Comparison of ENCODE assay signal across 12 mouse cellular contexts in the genomic region with DNA sequence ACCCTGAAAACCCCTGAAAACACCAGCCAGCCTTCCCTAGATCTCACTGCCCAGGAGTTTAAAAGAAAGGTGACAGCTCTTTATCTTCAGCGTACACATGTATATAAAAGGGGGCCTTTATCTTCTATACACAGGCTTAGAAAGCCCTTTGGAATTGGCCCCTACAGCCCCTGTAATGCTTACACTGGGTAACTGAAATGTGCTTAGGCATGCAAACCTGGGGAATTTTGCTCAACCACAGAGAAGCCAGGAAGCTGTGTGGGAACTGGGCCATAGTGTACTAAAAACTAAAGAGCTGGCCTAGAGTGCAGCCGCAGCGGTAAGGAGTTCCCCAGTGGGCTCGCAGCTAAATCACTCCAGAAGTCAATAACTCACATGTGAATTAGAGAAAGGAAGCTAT. TPM values are rescaled to one million over a fixed set of nuclear protein-coding genes. Genes with fewer than 3 reads are reported as not detected.
DNase-seq lines count a peak whose midpoint lies in the region; ATAC-seq and TF ChIP-seq lines count a peak whose summit lies in the region.
"Had no signal": no experiment of that assay in that cellular context is flagged by ENCODE, and none has a peak within 500 bp of the region (broad histone marks: within the 10 kb centered on the region; RNA-seq: fewer than 3 reads in every experiment).

No protein-coding gene starts in this region.

- TF ChIP-seq EP300 in stomach, postnatal 0 days (optimal IDR thresholded peaks at IDR 0.05): no peak

- H3K4me2 ChIP-seq in stomach, embryonic 14.5 days (replicated peaks; ENCODE audit: low read depth, low read length): no peak overlapping the region
- H3K4me2 ChIP-seq in stomach, postnatal 0 days (replicated peaks; ENCODE audit: low read depth): no peak overlapping the region
- H3K4me2 ChIP-seq in hindbrain, embryonic 11.5 days (replicated peaks; ENCODE audit: low read depth, low read length): no peak overlapping the region
- H3K4me2 ChIP-seq: lung, embryonic 14.5 days had no signal

- H3K27me3 ChIP-seq in stomach, embryonic 14.5 days (ENCODE audit: control insufficient read depth, insufficient read depth, low read length): no peaks in the 10 kb centered on the region
- H3K27me3 ChIP-seq in stomach, postnatal 0 days (ENCODE audit: control insufficient read depth, insufficient read depth, low read length): no peaks in the 10 kb centered on the region
- H3K27me3 ChIP-seq in hindbrain, embryonic 11.5 days (ENCODE audit: control insufficient read depth, insufficient read depth, low read length): no peaks in the 10 kb centered on the region

- H3K9me3 ChIP-seq in stomach, embryonic 14.5 days (ENCODE audit: control insufficient read depth, low read depth, low read length): no peaks in the 10 kb centered on the region
- no peaks in the 10 kb centered on the region for H3K9me3 ChIP-seq in stomach, postnatal 0 days (ENCODE audit: control insufficient read depth, low read length)
- no peaks in the 10 kb centered on the region for H3K9me3 ChIP-seq in hindbrain, embryonic 11.5 days (ENCODE audit: control insufficient read depth, low read length)

- intact Hi-C loops in left cerebral cortex, adult 2 months (cut with DNase I): no loop called here

- WGBS in stomach, embryonic 14.5 days: 40% methylated on average over 4 of the region's 4 CpGs
- 44% methylated on average over 4 of the region's 4 CpGs for whole genome bisulfite sequencing in stomach, postnatal 0 days
- WGBS in hindbrain, embryonic 11.5 days: 85% methylated on average over 4 of the region's 4 CpGs

- no peaks in the 10 kb centered on the region for H3K36me3 ChIP-seq in stomach, embryonic 14.5 days (ENCODE audit: control insufficient read depth, insufficient read depth, low read length)
- H3K36me3 ChIP-seq in stomach, postnatal 0 days (ENCODE audit: control insufficient read depth, insufficient read depth, low read length): peaks cover 3% of the 10 kb centered on the region; the same call in 1 of the 2 replicates
- H3K36me3 ChIP-seq in hindbrain, embryonic 11.5 days (ENCODE audit: control insufficient read depth, insufficient read depth, low read length): no peaks in the 10 kb centered on the region

- peak; percentile 27 for DNase-seq in adrenal gland, postnatal 10 days
- no peak for DNase-seq in adrenal gland, postnatal 4 days (ENCODE audit: low spot score in 2 of 2)
- DNase-seq in stomach, postnatal 0 days (ENCODE audit: low spot score): no peak
- peak; percentile 11 for DNase-seq in kidney, postnatal 10 days
- no peak for DNase-seq in hindbrain, embryonic 11.5 days (ENCODE audit: low spot score)
- DNase-seq in thymus, postnatal 36 days: no peak
- DNase-seq in left cerebral cortex, adult 2 months (ENCODE audit: extremely low spot score in 1 of 2, low spot score in 2 of 2): no peak
- DNase-seq: cerebellum, adult 9-10 months; gastrocnemius, postnatal 36 days; lung, embryonic 14.5 days; right cerebral cortex, postnatal 25 days had no signal

- H3K9ac ChIP-seq in stomach, embryonic 14.5 days (replicated peaks; ENCODE audit: low read depth, low read length): no peak overlapping the region
- no peak overlapping the region for H3K9ac ChIP-seq in stomach, postnatal 0 days (ENCODE audit: low read length)
- no peak overlapping the region for H3K9ac ChIP-seq in hindbrain, embryonic 11.5 days (ENCODE audit: low read depth, low read length)
- H3K9ac ChIP-seq: lung, embryonic 14.5 days had no signal

- ATAC-seq in stomach, embryonic 14.5 days (ENCODE audit: insufficient number of reproducible peaks, insufficient read depth, low FRiP score, low read depth): peak; percentile 80; the same call in 1 of the 2 replicates
- no peak for ATAC-seq in stomach, postnatal 0 days (ENCODE audit: low FRiP score, low TSS enrichment)
- no peak for ATAC-seq in hindbrain, embryonic 11.5 days (ENCODE audit: low FRiP score)

- 0 out of 2 replicates have a peak overlapping the region, but pooled peaks have one; percentile 10 for H3K27ac ChIP-seq in stomach, embryonic 14.5 days (ENCODE audit: low read length)
- H3K27ac ChIP-seq in stomach, postnatal 0 days (replicated peaks): no peak overlapping the region
- H3K27ac ChIP-seq in hindbrain, embryonic 11.5 days (ENCODE audit: low read depth, low read length): no peak overlapping the region
- H3K27ac ChIP-seq in left cerebral cortex, adult 2 months: no peak overlapping the region

- TF ChIP-seq CTCF in stomach, postnatal 0 days (IDR thresholded peaks at IDR 0.05; ENCODE audit: low read depth): no peak
- no peak for TF ChIP-seq CTCF in left cerebral cortex, adult 2 months (IDR thresholded peaks at IDR 0.05)

- H3K4me1 ChIP-seq in stomach, embryonic 14.5 days (ENCODE audit: control insufficient read depth, insufficient read depth, low read length): 0 out of 2 replicates have a peak, but pooled peaks cover 5% of the 10 kb centered on the region
- H3K4me1 ChIP-seq in stomach, postnatal 0 days (replicated peaks; ENCODE audit: control insufficient read depth, insufficient read depth): 0 out of 2 replicates have a peak, but pooled peaks cover 1% of the 10 kb centered on the region
- H3K4me1 ChIP-seq in hindbrain, embryonic 11.5 days (replicated peaks; ENCODE audit: control insufficient read depth, insufficient read depth, low read length): no peaks in the 10 kb centered on the region

- H3K4me3 ChIP-seq in stomach, embryonic 14.5 days (ENCODE audit: low read depth, low read length): no peak overlapping the region
- H3K4me3 ChIP-seq in stomach, postnatal 0 days (ENCODE audit: low read depth, low read length): no peak overlapping the region
- H3K4me3 ChIP-seq in hindbrain, embryonic 11.5 days (ENCODE audit: low read depth, low read length): no peak overlapping the region
- no peak overlapping the region for H3K4me3 ChIP-seq in left cerebral cortex, adult 2 months

RNA-seq across cellular contexts. Expression of a gene that starts 6.8 kb away (rescaled TPM):
- 10 to 100 TPM; 25.4 to 28.6 TPM for total RNA-seq in adrenal gland, postnatal 10 days (2021)
- total RNA-seq in adrenal gland, postnatal 4 days (2021): 10 to 100 TPM; 35.9 to 38.1 TPM
- polyA plus RNA-seq in stomach, embryonic 14.5 days (2014; fragmentation: Nextera tagmentation; extraction: Ambion mirVana): 50.8 and 56.5 TPM in 2 replicates
- polyA plus RNA-seq in stomach, postnatal 0 days (2015; fragmentation: Nextera tagmentation; extraction: Ambion mirVana): 130 and 148 TPM in 2 replicates
- 31.2 and 33.0 TPM in 2 replicates for polyA plus RNA-seq in hindbrain, embryonic 11.5 days (2014; fragmentation: Nextera tagmentation; extraction: Ambion mirVana)
- 10 to 100 TPM; 21.0 to 21.2 TPM for total RNA-seq in left cerebral cortex, adult 2 months (2021)

RNA-seq across cellular contexts. Expression of a gene that starts 35.4 kb away (rescaled TPM):
- total RNA-seq in adrenal gland, postnatal 10 days (2021): 10 to 100 TPM; 90.8 to 93.3 TPM
- total RNA-seq in adrenal gland, postnatal 4 days (2021): 10 to 100 TPM; 71.9 to 76.9 TPM
- polyA plus RNA-seq in stomach, embryonic 14.5 days (2014; fragmentation: Nextera tagmentation; extraction: Ambion mirVana): 16.3 and 20.1 TPM in 2 replicates
- 27.2 and 30.2 TPM in 2 replicates for polyA plus RNA-seq in stomach, postnatal 0 days (2015; fragmentation: Nextera tagmentation; extraction: Ambion mirVana)
- polyA plus RNA-seq in hindbrain, embryonic 11.5 days (2014; fragmentation: Nextera tagmentation; extraction: Ambion mirVana): 7.2 and 8.1 TPM in 2 replicates
- total RNA-seq in left cerebral cortex, adult 2 months (2021): 1 to 10 TPM; 2.0 to 2.5 TPM

Comparison
In these comparisons a context has a peak if more than half of its experiments do, and no peak if none do; other contexts are left out.
1. DNase-seq: peak in adrenal gland, postnatal 10 days (single experiment) and kidney, postnatal 10 days (single experiment); none in adrenal gland, postnatal 4 days (0 of 2), stomach, postnatal 0 days (single experiment), hindbrain, embryonic 11.5 days (single experiment), thymus, postnatal 36 days (0 of 2) and left cerebral cortex, adult 2 months (0 of 2).
2. RNA of a gene that starts 35.4 kb away (total RNA-seq): 90.8 to 93.3 TPM in adrenal gland, postnatal 10 days and 71.9 to 76.9 TPM in adrenal gland, postnatal 4 days; 2.0 to 2.5 TPM in left cerebral cortex, adult 2 months; every median in the first group is over 10 times any median in the second.